Mouse (Mus musculus) CD8-positive naive resting alpha-beta T cell, adult 2 months (primary cell): ENCODE data around the gene Dtx1.

Source experiments
- DNase-seq, 2 experiments: peaks; one replicate each; pipeline ENCODE4 v3.0.0; 2022; ENCODE audit warnings: low read depth in 2 of 2, low spot score in 2 of 2

Dtx1 gene

GRCm38 (mm10) chr5:120711827-120712226, at the start of gene Dtx1:
Gene Dtx1, minus strand, starts transcription at chr5:120711927.
- DNase-seq: no peak

DNA sequence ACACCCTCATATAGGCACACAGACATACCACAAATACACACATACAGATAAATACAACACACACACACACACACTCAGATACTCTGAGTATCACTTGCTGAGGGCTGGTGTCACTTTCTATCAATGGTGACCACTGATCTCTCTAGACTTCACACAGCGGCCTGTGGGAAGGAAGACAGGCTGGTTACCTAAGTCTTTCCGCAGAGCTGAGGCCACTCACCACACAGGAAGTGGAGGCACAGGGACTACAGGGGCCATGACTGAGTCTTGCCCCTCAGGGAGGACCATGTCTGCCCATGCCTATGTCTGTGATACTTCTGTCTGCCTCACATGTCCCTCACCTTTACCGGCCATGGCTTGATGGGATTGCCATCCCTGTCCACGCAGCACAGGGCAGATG, 42.5 kb upstream of the Dtx1 start:
- DNase-seq: no peak

- DNase-seq: no peak
Observed at GRCm38 (mm10) chr5:120752786-120753185, 41.1 kb upstream of the Dtx1 start.

GRCm38 (mm10) chr5:120751206-120751605, 39.5 kb upstream of the Dtx1 start:
- DNase-seq: no peak

DNA sequence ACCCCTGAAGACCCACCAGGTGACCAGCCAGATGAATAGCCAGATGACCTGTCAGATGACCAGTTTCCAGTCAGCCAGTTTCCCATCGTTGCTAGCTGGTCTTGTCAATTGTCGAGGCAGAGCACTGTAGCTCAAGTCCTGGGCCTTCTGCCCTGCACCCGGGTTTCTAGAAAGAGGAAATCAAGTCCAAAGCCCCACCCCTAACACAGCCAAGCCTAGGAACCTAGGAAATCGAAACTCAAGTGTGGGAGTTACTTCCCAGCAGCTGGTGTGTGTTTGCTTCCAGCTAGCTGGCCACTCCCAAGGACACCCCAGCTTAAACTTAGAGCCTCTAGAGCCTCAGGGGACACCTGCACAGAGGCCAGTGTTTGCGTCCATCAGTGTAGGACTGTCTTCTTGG, 38.0 kb upstream of the Dtx1 start, which contains the start of gene Oas2:
Gene Oas2 (minus strand): TSS at position 166 of the 400 bp plus-strand sequence.
- no peak for DNase-seq

DNA sequence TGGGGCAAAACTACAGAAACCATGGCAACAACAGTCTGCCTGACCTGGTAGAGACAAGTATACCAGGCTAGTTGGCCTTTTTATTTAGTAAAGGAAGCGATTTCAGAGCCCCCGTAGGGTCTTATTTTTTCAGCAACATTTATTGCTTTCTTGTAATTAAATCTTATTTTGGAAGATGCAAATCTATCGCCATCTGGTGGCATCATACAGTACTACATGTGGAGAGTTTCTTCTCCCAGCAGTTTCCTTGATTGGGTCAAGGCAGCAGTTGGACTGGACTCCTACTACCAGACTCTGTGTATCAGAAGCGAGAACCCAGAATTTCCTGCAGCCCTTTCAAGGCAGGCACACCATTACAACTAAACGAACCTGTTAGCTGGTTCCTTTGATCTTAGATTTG, 34.7 kb upstream of the Dtx1 start:
- DNase-seq: peak; percentile 48 to 66

GRCm38 (mm10) chr5:120742125-120742524, 30.4 kb upstream of the Dtx1 start:
- peak; percentile 64 to 78 for DNase-seq

GRCm38 (mm10) chr5:120734380-120734990, 22.8 kb upstream of the Dtx1 start:
- DNase-seq: no peak

DNA sequence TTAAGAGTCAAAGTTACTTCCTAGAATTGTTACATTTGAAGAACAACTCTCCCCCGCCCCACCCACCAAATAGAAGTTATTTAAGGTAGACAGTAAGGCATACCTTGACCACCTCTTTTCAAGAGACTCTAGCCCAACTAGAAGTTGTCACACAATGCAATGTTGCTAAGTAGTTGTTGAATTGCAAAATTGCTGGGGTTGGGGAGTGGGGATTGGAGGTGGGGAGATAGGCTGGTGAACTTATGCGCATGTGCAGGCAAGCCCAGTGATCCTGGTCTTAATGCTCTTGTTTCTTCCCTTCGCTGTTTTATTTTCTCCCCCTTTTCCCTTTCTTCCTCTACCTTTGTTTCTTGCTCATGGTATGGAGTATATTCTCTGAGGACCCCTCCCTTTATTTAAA, 22.0 kb upstream of the Dtx1 start:
- DNase-seq: no peak

- DNase-seq: no peak
Observed at GRCm38 (mm10) chr5:120732740-120733139, 21.0 kb upstream of the Dtx1 start.

- no peak for DNase-seq
Observed at GRCm38 (mm10) chr5:120729319-120729718, 17.6 kb upstream of the Dtx1 start.

- DNase-seq: no peak
Observed at GRCm38 (mm10) chr5:120725811-120726455, 14.2 kb upstream of the Dtx1 start.

- no peak for DNase-seq
Observed at GRCm38 (mm10) chr5:120721005-120721404, 9.3 kb upstream of the Dtx1 start.

GRCm38 (mm10) chr5:120718600-120719378, 7.1 kb upstream of the Dtx1 start:
- no peak for DNase-seq

- no peak for DNase-seq
Observed at GRCm38 (mm10) chr5:120717136-120717535, 5.4 kb upstream of the Dtx1 start.

DNA sequence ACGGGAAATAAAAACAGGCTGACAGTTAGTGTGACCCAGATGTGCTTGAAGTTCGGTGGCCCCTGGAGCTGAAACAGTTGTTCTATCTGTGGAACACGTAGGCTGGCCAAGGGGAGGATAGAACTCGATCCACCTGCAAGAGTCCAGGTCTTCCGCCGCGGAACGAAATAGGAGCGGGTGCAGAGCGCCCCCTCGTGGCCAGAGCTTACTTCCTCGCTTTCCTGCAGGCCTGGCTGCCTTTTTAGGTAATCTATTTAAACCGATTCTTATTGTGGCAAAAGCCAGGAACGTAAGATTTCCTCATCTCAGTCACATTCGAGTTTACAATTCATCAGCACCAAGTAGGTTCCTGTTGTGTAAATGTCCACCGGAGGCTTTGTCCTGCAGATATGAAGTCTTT, 2.6 kb upstream of the Dtx1 start:
- peak; percentile 87 to 88 for DNase-seq

GRCm38 (mm10) chr5:120712721-120713120, 994 bp upstream of the Dtx1 start:
- no peak for DNase-seq

GRCm38 (mm10) chr5:120711416-120711815, 311 bp downstream of the Dtx1 start:
- DNase-seq: peak; percentile 73 to 81

DNA sequence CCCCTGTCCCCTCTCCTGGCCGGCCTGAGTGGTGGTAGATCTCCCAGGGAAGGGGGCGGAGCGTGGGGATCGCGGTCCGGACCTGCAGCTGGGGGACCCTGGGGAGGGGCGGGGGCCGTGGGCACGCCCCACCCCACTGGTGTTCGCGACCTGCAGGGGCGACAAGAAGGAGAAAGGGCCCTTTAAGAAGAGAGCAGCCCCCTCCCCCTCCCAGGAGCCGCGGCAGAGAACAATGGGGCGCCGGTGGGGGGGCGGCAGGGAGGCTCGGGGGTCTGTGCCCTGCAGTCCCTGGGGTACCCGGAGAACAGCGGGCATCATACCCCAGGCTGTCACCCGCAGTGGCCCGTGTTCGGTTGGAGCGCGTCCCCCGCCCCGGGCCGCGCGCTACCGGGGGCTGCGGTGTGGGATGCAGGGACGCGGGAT, 890 bp downstream of the Dtx1 start:
- no peak for DNase-seq

DNA sequence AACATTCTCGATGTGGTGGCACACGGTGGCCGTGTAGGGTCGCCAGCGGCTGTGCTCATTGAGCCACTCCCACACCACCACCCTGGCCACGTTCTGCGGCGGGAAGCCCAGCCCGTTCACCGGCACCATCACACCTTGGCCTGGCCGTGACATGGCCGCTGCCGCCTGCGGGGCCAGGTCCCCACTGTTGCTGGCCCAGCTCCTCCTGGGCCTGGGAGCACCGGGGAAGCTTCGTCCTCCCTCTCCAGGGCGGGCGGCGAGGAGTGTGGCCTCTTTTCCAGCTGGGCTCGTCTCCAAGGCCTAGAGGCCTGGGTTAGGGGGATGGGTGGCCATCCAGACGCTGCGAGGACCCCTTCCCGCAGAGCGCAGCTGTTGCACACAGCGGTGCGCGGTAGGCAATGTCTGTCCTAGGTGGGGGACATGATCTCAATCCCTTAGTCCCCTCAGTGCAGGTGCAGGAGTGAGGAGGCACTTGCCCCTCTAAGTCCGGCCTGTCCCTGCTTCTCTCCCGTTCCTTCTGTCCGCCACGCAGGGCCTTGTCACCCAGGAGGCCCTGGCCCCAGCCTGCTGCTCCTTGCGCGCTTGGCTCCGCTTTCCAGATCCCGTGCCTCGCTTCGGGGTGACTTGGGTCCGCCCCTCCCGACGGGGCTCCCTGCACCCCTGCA, 1.4 kb downstream of the Dtx1 start:
- DNase-seq: no peak

DNA sequence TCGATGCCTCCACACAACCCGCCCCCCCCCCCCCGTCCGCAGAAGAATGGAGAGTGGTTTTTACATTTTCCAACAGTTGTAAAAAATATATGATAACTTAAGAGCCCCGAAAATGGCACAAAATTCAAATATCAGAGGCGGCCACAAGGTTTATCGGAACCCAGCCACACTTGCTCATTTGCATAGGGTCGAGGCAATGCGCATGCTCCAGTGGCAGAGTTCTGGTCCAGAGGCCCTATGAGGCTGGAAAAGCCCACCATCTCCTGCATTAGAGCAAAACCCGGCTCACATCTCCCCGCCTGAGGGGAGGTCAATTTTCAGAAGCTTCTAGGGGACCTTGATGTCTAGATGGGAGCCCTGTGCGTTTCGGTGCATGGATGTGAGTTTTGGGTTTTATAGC, 4.8 kb downstream of the Dtx1 start:
- DNase-seq: no peak

- DNase-seq: no peak
Observed at GRCm38 (mm10) chr5:120706541-120706940, 5.2 kb downstream of the Dtx1 start.
